Mouse (Mus musculus) megakaryocyte-erythroid progenitor cell, adult 5-6 weeks (primary cell): ENCODE measurements around the gene Eps8l1. TPM values are rescaled to one million over a fixed set of nuclear protein-coding genes. Genes with fewer than 3 reads are reported as not detected.
A peak's percentile ranks its signal among the peaks of the same experiment; 100 is the strongest.
"Not testable (repeated sequence)": the region's sequence is repeated elsewhere in the genome, so short reads cannot be mapped to it uniquely, and the experiment has no call there.

Experiments used
- ATAC-seq: replicated peaks from 2 replicates; pipeline ENCODE4 v1.8.0; 2016; ENCODE audit warnings: mild to moderate bottlenecking, inconsistent platforms; ENCODE audit not compliant: severe bottlenecking, poor library complexity, low FRiP score, low TSS enrichment
- total RNA-seq, 2 experiments: library from RNA; stranded (forward) in 1 of 2; stranded (reverse) in 1 of 2; fragments of 200-1000, 215-1000 nt in 1 of 2; fragments of >200 nt in 1 of 2; fragmentation: Nextera tagmentation in 1 of 2; gene quantifications; 2 replicates each; pipeline ENCODE4 v1.2.3; 2014 to 2017

Gene Eps8l1
- total RNA-seq, 2 experiments from 2014 or later: 0.89 to 6.7 TPM

DNA sequence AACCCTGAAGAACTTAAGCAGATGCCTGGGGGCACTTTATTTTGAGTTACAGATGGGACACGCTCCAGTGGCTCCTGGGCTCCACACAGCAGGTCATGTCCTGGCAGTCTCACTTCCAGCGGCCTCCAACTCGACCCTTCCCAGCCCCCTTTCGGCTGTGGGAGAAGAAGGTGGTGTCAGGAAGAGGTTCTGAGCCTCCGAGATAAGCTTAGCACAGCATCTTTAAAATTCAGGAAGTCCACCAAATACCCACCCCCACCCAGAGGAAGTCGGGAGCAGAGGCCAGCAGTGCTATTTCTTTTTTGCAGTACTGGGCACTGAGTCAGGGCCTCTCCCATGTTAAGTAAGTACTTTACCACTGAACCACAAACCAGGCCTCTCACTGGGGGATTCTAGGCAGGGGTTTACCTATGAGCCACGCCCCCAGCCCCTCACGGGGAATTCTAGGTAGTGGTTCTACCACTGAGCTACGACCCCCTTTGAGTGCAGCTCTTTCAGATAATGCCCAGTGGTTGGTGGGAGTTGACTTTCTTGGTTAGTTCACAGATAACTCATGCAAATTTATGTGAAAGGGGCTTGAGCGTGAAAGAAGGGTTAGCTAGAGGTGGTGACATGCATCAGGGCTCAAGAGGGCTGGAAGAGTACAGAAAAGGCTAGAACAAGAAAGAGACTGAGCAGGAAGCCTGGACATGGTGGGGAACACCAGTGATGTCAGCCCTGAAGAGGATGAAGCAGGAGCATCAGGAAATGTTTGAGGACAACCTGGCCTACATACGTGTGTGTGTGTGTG, 44.4 kb downstream of the Eps8l1 start:
- ATAC-seq: no peak

DNA sequence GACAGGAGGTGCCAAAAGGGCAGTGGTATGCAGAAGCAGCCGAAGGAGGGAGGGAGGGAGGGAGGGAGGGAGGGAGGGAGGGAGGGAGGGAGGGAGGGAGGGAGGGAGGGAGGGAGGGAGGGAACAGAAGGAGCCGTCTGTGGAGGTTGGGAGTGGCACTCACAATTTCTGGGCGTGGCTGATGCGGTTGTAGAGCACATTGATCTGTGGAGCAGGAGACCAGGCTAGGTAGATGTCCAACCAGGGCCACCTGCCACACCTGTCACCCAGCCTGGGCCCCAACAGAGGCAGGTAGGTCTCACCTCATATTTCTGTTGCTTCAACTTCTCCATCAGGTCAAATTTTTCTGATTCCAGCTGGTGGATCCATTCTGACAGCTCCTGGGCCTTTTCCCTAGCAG, 46.7 kb downstream of the Eps8l1 start:
- no peak for ATAC-seq

DNA sequence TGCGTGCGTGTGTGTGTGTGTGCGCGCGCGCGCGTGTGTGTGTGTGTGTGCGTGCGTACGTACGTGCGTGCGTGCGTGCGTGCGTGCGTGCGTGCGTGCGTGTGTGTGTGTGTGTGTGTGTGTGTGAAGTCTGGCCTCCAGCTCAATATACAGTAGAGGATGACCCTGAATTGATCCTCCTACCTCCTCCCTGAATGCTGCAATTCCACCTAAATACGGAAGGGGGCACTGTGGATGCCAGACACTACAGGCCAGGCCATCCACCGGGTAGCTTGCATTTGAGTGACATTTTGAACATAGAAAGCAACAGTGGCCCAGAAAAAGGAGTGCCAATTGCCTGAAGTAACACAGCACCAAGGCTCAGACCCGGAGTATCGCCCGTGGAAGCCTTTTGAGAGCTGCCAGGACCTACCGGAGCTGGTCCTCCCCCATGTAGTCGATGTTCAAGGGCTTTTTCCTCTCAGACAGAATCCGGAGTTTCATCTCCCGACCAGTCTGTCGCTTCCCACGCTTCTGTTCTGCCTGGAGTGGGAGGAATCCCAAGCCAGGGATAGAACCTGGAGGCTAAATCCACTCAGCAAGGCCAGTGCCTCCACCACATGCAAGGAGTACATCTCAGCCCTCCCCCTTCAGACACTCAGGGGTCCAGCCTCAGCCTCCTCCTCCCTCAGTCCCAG, 47.7 kb downstream of the Eps8l1 start:
- ATAC-seq: no peak

DNA sequence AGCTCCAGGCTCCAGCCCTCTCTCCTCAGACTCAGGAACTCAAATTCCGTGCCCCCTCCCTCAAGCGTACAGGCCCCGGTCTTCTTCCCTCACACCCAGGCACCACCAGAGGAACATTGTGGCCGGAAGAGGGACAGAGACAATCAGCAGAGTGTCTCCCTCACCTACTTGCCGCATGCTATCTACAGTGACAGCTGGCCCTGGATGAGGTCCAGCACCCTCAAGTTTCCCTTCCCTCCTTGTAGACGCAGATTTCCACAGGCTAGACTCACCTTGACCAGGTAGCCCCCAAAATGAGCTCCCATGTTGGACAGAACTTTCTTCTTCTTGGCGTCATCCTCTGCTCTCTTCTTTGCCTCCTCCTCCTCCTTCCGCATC, 48.3 kb downstream of the Eps8l1 start:
- ATAC-seq: peak; percentile 33; the same call in 1 of the 2 replicates

DNA sequence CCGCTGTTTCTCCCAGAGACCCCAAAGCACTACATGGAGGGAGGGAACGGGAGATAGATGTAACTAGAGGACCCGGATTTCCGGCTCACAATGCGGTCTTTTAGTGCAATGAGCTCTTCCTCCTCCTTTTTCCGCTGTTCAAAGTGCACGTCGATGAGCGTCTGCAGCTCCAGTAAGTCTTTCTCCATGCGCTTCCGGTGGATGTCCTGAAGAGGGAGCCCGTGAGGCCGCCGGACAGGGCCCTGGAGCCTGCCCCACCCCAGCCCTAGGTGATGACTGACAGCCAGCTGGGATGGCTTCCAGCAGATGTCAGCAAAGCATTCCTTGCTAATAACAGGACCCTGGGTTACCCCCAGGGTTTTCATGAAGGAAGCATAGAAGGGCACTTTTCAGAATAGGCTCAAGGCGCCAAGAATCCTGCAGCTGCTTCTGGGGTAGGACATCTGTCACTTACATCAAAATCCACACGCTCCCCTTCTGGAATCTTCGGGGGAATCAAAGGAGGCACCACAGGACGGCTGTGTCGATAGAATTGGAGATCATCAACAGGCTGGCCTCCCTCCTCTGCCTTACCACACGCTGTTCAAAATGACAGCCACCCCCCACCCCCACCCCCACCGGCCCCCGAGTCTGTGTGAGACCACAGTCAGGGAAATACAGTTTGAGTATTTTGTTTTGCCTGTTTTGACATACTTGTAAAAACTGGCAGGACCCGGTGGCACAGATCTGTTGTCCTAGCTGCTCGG, 49.6 kb downstream of the Eps8l1 start:
- peak; percentile 82 for ATAC-seq

DNA sequence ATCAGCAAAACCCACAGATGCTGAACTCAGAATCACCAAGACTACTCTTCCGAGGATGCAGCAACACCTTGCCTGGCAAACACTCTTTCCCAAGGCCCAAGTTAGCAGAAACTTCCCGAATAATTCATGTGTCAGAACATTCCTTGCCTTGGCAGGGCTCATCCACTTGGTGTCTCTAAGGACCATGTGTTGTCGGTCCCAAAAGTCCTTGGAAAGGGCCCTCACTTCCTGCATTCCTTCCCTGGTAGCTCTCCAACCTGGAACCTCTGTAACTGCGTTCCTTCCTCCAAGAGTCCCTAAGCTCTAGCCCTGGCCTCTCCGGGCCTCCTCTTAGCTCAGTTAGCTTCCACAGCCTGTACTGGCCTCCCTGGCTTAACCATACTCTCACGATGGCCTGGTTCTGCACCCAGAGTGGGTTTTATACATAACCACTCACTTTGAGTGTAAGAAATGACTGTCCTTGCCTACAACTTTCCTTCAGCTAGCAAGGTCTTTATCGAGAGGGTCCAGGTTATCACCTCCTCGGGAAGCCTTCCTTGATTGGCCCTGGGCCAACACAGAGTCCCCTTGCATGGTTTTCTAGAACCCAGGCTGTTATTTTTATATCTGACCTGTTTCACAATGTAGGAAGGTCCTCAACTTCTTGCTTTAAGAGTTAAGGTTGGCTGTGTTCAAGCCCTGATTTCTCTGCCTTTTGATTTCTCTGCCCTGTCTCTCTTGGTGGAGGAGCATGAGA, 51.2 kb downstream of the Eps8l1 start:
- no peak for ATAC-seq

DNA sequence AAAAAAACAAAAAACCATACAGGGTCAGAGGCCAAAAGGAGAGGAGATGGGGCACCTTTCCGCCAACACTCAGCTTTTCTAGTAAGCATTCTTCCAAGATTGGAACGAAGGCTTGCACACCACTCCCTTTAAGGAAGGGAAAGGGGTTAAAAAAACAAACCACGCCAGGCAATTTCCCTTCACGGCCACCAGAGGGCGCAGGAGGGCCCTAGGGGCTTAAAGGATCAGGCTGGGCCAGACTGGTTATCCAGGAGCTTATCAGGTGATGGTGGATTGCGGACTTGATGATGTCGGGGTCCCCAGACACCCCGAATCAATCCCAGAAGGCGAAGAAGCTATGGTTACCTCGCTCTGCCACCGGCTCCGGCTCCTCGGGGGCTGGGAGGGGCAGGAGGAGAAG, 52.8 kb downstream of the Eps8l1 start:
- peak; percentile 58 for ATAC-seq

DNA sequence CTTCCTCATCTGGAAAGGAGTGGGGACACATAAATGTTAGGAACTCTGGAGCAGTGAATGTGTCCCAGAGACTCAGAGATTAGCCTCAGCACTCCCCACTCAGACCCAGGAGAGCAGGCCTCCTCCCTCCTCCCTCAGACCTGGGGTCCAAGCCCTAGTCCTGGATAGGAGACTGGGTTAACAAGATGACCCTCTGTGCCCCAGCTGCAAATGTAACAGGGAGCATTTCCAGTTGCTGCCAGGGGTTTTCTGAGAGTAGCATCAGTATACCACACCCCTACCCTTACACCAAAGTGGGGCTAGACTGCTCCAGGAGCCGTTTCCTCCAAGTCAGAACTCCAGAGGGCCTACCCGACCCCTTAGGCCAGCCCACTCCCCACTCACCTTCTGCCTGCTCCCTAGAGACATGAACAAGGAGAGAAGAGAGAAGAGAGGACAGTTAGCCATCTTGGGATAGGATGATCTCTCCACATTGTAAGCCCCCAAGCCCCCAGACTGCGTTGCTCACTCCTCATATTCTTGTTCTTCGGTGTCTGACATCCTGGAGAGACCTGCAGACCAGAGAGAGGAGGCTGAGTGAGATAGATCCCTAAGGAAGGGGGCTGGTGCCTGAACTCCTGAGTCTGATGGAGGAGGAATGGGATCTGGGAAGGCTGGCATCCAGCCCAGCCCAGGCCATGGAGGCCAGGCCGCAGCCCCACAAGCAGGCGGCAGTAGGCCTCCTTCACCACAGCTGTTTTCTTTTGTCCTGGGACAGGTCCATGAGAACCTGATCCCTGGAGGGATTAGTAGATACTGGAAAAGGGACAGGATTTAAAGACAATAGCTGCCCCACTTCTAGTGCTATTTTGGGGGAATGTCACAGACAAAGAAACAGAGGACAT, 53.6 kb downstream of the Eps8l1 start:
- no peak for ATAC-seq

DNA sequence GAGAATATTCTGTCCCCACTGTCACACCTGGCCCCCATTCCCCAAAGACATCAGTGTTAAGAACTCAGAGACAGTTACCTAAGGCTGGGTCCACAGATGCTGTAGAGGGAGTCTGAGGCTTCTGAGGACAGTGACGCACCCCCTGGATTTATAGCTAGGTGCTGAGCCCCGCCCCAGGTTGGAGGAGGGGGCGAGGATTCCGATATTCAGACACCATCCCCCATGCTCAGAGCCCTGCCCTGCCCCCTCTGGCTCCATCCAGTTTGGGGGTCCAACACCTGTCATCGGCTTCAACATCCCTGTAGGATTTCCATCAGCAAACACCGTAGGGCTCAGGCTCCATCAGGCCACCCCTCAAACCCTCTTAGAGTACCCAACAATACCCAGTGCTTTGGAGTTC, 55.4 kb downstream of the Eps8l1 start:
- no peak for ATAC-seq

DNA sequence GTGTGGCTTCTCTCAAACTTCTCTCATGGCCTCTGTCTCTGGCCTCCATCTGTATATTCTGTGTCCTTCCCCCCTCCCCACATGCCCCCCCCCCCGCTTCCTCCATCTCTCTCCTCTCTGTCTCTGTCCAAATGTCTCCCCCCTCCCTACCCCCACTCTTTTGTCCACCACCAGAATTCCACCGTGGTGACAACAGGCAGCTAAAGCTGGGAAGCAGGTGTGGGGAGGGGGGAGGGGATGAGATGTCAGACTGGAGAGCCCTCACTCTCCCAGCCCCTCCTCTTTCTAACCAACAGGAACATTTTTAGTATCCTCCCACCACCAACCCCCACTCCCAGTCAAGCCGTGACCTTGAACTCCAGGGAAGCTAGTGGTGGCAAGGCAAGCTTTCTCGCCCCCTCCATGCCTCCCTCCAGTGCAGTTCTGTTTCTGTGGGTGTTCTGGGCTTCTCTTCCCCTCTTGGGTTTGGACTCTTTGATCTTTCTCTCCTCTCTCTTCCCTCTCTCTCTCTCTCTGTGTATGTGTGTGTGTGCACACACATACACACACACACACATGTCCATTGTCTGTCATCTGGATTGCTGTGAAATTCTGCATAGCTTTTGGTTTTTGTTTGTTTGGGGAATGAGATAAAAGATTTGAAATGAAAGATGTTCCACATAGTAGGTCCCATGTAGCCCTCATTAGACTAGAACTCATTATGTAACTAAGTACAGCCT, 56.0 kb downstream of the Eps8l1 start, which contains the start of gene Tnnt1:
Tnnt1 (minus strand) TSS at position 51 of the 719 bp plus-strand sequence.
- ATAC-seq: no peak

DNA sequence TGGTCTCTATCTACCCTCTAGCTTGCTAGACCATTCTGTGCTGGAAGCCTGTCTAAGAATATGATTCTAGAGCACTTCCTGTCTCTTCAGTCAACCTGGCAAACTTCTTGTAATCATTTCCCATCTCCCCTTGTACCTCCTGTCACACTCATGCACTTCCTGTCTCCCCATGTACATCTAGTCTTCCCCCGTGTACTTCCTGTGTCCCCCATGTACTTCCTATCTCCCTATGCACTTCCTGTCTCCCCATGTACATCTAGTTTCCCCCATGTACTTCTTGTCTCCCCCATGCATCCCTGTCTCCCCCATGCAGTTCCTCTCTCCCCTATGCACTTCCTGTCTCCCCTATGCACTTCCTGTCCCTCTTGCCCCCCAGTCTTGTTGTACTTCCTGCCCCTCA, 58.0 kb downstream of the Eps8l1 start:
- no peak for ATAC-seq

DNA sequence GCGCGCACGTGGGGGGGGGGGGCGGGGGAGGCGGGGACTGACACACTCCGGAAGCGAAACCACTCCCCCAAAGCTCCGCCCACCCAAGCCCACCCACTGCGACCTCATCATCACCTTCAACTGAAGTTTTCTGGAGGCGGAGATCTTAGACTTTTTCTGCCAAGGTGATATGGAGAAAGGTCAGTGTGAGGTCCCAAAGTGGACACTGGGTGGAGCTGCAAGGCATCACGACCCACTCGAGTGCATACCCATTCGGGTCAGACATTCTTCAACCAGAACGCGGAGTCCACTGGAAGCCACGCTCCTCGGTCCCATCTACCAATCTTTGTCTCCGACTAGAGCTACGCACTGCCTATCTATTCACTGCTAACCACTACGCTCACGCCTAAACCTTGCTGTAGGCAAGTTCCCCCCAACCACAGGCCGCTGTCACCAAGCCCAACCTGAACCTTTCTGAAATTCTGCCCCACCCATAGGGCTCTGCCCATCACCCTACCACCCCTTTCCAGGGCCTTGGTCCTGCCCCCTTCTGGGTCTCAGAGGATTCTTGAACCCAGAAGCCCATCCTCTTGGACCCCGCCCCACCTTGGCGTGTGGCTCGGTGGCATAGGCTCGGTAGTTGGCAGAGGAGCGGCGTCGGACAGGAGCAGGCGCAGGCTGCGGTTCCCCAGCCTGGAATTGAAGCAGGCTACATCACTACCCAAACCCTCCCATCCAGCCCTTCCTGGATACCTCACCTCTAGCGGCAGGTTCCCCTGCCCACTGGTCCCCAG, 60.9 kb downstream of the Eps8l1 start:
- peak; percentile 27 for ATAC-seq

DNA sequence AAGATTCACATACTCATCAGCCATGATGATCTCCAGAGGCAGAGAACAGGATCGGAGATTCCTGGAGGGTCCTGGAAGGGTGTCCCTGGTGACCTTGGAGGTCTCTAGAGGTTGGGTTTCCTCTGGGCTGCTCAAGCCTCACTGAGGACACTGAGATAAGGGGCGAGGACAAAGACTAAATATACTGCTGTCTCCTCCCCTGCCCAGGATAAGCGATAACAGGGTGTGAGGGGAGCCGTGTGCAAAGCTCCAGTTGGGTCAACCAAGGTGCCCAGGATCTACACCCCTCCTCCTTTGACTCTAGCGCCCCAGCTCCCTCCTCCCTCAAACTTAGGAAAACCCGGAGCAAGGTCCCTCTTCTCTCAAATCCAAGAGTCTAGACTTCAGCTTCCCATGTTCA, 61.8 kb downstream of the Eps8l1 start:
- ATAC-seq: no peak

DNA sequence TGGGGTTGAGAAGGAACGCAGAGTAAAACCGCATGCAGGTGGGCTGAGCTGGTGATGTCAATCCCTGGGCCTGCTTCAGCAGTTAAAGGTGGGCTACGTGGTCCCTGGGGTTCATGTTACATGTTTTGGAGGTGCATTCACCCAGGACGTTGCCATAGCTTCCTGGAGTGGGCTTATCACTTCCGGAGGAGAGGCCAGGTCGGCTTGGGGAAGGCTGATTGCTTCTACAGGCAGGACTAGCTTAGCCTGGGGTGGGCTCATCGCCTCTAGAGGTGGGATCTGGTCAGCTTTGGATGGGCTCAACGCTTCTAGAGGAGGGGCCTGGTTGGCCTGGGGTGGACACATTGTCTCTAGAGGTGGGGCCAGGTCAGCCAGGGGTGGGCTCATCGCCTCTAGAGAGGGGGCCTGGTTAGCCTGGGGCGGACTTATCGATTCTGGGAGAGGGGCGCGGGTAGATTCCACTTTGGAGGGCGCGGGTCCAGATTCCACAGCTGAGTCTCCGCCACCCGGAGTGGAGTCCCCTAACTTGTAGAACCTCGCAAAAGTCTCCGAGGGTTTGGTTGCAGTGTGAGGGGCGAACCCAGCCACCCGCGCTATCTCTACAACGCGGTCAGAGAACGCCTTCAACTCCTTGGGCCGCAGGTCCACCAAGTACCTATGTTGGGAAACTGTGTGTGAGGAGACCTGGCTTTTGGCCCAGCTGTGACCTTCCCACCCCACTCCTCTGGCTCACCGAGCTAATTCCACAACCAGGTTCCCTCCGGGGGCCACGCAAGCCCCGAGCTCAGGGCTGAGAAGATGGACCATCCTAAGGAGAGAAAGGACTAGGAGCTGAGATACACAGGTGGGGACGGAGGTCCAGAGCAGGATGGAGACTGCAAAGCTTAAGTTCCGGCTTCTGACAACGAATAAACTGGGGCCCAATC, 63.0 kb downstream of the Eps8l1 start:
- no peak for ATAC-seq

DNA sequence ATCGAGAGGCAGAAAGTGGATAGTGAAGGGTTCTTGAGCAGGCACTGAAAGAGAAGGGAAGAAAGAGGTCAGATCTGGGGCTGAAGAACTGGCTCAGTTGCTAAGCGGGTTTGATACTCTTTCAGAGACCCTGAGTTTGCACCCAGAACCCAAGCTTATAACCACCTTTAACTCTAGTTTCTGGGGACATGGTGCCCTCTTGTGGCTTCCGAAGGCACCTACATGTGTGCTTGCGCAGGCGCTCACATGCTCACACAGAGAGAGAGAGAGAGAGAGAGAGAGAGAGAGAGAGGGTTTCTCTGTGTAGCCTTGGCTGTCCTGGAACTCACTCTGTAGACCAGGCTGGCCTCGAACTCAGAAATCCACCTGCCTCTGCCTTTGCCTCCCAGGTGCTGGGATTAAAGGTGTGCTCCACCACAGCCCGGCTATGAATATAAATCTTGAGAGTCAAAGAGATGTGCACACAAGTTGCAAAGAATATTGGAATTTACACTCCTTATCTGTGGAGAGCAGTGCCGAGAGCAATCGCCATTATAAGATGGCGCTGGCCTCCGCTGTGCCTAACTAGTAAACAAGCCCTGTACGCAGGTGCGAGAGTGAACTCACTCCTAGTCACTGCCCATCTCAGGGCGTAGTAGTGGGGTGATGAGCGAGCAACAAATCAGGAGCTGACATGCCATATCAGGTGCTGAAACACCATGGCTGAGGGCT, 63.9 kb downstream of the Eps8l1 start, which contains the start of gene Tnni3:
Tnni3 (minus strand) TSS at position 18 of the 711 bp plus-strand sequence.
- ATAC-seq: not testable (repeated sequence)
